Mouse (Mus musculus) heart, postnatal 4 days (tissue): ENCODE measurements around the gene Rab38. TPM values are rescaled to one million over a fixed set of nuclear protein-coding genes. Genes with fewer than 3 reads are reported as not detected.

Source experiments
- DNase-seq: peaks from one replicate; pipeline ENCODE4 v3.0.0; 2021
- total RNA-seq, 2 experiments: library from RNA; stranded (reverse); gene quantifications; 2 replicates each; pipeline ENCODE4 v1.2.3; 2021

Rab38 gene
- under 1 TPM in 1 of 2 experiments, not detected in 1; 0.61 TPM for total RNA-seq

GRCm38 (mm10) chr7:88429786-88430691, at the start of gene Rab38:
TSS of gene Rab38 (plus strand) at chr7:88430273.
- peak; percentile 45 for DNase-seq

DNA sequence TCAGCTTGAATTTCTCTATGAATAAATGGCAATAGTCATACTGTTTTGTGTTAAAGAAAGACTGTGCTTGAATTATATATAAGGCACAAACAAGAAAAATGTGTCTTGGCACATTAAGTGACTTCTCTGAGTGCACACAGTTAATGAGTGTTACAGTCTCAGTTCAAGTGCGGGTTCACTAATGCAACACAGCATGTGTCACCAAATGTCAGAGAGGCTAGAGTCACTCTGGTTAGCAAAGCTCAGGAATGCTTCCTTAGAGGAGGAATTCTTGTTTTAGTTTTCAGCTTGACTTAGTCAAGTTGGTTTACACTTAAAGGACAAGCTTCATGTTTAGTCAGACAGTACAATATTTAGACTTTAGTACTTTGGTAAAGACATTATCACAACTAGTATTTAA, 35.5 kb upstream of the Rab38 start:
- DNase-seq = no peak

- no peak for DNase-seq
These were observed 34.3 kb upstream of the Rab38 start for GRCm38 (mm10) chr7:88395745-88396144.

- no peak for DNase-seq
These were observed 24.8 kb upstream of the Rab38 start for GRCm38 (mm10) chr7:88405311-88405710.

DNA sequence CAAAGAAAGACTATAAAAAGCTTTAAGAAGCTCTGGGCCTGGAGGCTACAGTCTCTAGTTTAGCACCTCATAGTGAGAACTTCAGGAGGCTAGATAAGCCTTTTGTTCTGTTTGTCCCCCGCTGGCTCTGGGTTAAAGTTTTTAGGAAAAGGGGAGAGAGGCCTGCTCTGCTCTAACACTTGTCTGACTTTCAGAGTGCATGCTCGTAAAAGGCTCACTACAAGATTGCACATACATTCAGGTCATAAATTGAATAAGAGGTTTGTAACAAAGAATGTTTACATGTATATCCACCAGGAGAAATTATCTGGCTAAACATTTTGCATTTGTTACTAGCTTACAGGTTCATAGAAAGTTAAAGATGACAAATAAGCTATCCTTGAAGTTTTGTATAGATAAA, 23.6 kb upstream of the Rab38 start:
- no peak for DNase-seq

- DNase-seq = no peak
These were observed 8.3 kb upstream of the Rab38 start for GRCm38 (mm10) chr7:88421821-88422220.

GRCm38 (mm10) chr7:88423889-88424288, 6.2 kb upstream of the Rab38 start:
- DNase-seq = no peak

DNA sequence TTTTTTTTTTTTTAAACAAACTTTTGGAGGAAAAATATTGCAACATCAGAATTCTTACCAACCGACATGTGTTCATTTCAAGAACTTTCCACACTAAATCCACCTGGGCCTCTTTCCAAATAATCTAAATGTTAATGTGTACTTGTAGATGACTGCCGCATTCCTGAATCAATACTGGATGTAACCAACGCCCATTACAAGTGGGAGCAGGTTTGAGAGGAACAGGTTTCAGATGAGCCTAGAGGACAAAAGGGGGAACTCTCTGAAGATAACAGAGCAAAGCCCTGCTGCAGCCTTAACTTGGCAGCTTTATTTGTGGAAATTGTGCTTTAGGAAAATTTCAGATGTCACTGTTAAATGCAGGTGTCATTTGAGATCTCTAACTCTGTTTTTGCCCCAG, 4.3 kb upstream of the Rab38 start:
- no peak for DNase-seq

DNA sequence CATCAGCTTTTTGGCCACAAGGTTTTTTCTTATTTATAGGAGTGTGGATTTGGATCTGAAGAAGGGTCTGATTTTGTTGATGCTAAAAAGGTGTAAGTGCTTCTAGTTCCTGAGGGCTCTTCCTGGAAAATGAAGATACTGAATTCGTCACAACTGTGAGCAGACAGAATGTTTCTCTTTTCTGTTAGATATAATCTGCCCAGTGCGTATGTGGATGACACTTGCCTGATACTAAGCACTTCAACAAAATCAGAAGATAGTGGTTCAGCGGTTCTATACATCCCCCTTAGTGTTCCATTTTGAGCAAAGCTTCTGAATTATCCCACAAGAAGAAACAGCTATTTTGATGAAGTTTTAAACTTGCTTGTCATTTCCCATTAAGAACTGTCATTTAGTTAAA, 2.6 kb upstream of the Rab38 start:
- no peak for DNase-seq

GRCm38 (mm10) chr7:88430692-88431084, 615 bp downstream of the Rab38 start:
- no peak for DNase-seq

DNA sequence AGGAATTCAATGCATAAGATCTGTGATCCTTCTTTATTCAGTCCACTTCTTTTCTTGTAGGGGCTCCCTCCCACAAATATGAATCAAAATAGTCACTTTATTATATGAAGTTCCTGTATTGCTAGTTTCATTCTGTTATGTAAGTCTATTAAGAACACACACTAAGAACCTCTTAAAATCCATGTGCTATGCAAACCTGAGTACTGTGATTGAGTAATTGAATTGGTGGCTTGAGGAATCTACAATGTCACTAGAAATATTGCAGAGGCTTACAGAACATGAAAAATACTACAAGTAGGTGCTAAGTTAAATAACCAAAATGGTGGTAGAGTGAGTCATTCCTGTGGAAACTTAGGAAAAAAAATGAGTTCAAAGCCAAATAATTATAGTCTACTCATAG, 10.2 kb downstream of the Rab38 start:
- DNase-seq = no peak

DNA sequence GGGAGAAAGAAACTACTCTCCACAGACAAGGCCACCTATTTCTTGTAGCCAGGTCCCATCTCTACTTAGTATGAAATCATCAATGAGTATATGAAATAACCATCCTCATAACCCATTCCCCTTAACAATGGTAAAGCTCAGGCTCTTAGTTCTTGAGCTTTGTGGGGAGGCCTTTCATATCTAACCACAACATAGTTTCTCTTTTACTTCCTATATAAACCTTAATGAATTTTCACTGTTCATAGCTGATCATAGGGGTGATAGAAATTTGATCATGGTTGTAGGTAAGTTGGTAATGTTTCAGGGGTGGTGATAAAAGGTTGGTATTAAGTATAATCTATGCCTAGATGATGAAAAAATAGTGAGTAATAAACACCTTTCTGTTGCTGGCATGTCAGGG, 12.6 kb downstream of the Rab38 start:
- no peak for DNase-seq

GRCm38 (mm10) chr7:88443435-88443834, 13.4 kb downstream of the Rab38 start:
- no peak for DNase-seq

GRCm38 (mm10) chr7:88445320-88445903, 15.3 kb downstream of the Rab38 start:
- DNase-seq = no peak

- DNase-seq = no peak
These were observed 23.2 kb downstream of the Rab38 start for GRCm38 (mm10) chr7:88453234-88453633.

- no peak for DNase-seq
These were observed 27.8 kb downstream of the Rab38 start for GRCm38 (mm10) chr7:88457827-88458226.

DNA sequence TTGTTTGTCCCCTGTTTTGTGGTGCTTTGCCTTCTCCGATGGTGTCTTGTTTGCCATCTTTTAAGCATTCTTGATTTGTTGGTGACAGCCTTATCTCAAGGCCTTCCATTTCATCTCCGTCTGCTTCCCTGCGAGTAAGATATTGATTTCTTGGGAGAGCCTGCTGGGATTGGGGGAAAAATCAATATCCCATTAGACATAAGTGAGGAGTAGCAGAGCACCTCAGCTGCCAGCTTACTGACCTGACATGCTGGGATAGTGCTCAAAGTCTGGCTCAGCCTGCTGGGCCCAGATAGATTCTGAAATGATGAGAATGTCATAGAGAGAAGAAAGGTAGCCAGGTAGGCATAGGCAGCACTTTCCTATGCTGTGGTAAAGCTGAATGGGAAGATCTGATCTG, 37.7 kb downstream of the Rab38 start:
- no peak for DNase-seq

DNA sequence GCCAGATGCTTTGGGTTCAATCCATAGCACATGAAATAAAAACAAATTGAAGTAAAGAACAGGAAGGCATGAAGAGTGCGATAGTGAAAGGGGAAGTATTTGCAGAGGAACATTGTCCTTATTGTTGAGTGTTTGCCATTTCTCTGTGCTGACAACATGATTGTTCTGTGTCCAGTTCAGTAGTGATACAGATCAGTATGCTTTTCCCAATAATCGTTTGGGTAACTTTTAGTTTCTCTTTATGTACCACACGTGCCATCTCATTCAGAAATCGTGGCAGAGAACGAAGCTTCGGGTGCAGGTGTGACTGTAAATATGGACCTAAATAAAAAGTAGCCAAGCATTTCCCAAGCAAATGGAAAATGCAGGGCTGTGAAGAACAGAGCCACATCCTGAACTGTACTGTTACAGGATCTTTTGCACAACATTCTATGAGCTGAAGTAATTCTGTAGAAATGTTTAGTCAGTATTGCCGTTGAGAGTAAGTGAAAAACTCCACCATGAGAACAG, 52.1 kb downstream of the Rab38 start:
- DNase-seq = no peak

- DNase-seq = no peak
These were observed 52.6 kb downstream of the Rab38 start for GRCm38 (mm10) chr7:88482628-88483027.

GRCm38 (mm10) chr7:88491020-88491419, 60.9 kb downstream of the Rab38 start:
- DNase-seq = no peak

GRCm38 (mm10) chr7:88502217-88502817, 72.2 kb downstream of the Rab38 start:
- DNase-seq = no peak

DNA sequence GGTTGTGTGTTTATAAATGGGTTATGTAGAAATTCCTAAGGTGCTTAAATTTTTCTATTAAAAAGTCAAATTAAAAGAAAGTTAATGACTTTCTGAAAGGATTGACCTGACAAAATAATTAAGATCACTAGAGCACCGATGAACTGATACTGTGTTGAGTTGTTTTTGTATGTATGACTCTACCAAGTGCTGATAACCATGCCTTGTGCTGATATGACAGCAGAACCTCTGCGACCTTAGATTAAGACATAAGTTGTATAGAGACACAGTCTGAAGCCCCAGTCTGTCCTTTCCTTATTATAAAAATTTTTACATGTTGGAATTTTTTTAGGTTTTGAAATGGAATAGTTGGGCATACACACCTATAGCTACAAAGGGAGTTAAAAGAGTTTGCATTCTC, 79.7 kb downstream of the Rab38 start:
- no peak for DNase-seq

GRCm38 (mm10) chr7:88522481-88522880, 92.4 kb downstream of the Rab38 start:
- DNase-seq = no peak
